Mouse (Mus musculus) monocyte, adult 2 months (primary cell): ENCODE data around the gene Dao.

Source experiments
- DNase-seq, 2 experiments: peaks; one replicate each; pipeline ENCODE4 v3.0.0; 2022; ENCODE audit warnings: low spot score in 2 of 2, low read depth in 1 of 2

The Dao gene

GRCm38 (mm10) chr5:114066601-114067000, 63.1 kb downstream of the Dao start:
- no peak for DNase-seq

- no peak for DNase-seq
Observed at GRCm38 (mm10) chr5:114067543-114067942, 64.0 kb downstream of the Dao start.

- no peak for DNase-seq
Observed at GRCm38 (mm10) chr5:114067982-114068381, 64.5 kb downstream of the Dao start.

- no peak for DNase-seq
Observed at GRCm38 (mm10) chr5:114070858-114071257, 67.4 kb downstream of the Dao start.

GRCm38 (mm10) chr5:114072262-114072661, 68.8 kb downstream of the Dao start:
- no peak for DNase-seq
